Mouse (Mus musculus) cortical plate, adult 2 months (tissue): ENCODE data around the gene Fgl2.

ENCODE experiments used
- CTCF ChIP-seq: fragments of 200-500 bp; IDR thresholded peaks from 2 replicates; pipeline ENCODE4 v1.5.1; 2011; ENCODE audit warnings: mild to moderate bottlenecking, control low read depth, low read length; ENCODE audit not compliant: insufficient read depth; ENCODE audit errors: extremely low read depth
- POLR2A ChIP-seq: fragments of 200-500 bp; IDR thresholded peaks from 2 replicates; pipeline ENCODE4 v1.6.1; 2011; ENCODE audit warnings: mild to moderate bottlenecking, low read length, control low read depth; ENCODE audit not compliant: insufficient read depth; ENCODE audit errors: extremely low read depth

- TF ChIP-seq CTCF, result no peak
- no peak for TF ChIP-seq POLR2A
Observed at GRCm38 (mm10) chr5:21387340-21387739, 14.9 kb downstream of the Fgl2 start.
